Mouse (Mus musculus) E14TG2a.4 (cell line): ENCODE measurements around the gene Angel2.

Experiments used
- H3K27me3 ChIP-seq: 2 replicates; pipeline ENCODE4 v1.6.1; 2014; ENCODE audit warnings: low read length, control low read depth; ENCODE audit not compliant: insufficient read depth
- H3K36me3 ChIP-seq: 2 replicates; pipeline ENCODE4 v1.6.1; 2014; ENCODE audit warnings: low read length, control low read depth; ENCODE audit not compliant: insufficient read depth
- H3K4me1 ChIP-seq: replicated peaks from 2 replicates; pipeline ENCODE4 v1.6.1; 2014; ENCODE audit warnings: low read depth, low read length, control low read depth
- H3K4me3 ChIP-seq: replicated peaks from 2 replicates; pipeline ENCODE4 v1.5.1; 2014; ENCODE audit warnings: mild to moderate bottlenecking, low read length
- H3K9me3 ChIP-seq: 2 replicates; pipeline ENCODE4 v1.6.1; 2014; ENCODE audit warnings: low read length, control low read depth
- CTCF ChIP-seq: conservative IDR thresholded peaks from 2 replicates; pipeline ENCODE4 v1.5.1; 2014; ENCODE audit warnings: low read length
- NANOG ChIP-seq: IDR thresholded peaks from 2 replicates; pipeline ENCODE4 v1.6.1; 2014; ENCODE audit warnings: borderline replicate concordance, low read length, mixed read lengths
- POU5F1 ChIP-seq: IDR thresholded peaks from 2 replicates; pipeline ENCODE4 v1.6.1; 2014; ENCODE audit warnings: low read length, borderline replicate concordance

The Angel2 gene

DNA sequence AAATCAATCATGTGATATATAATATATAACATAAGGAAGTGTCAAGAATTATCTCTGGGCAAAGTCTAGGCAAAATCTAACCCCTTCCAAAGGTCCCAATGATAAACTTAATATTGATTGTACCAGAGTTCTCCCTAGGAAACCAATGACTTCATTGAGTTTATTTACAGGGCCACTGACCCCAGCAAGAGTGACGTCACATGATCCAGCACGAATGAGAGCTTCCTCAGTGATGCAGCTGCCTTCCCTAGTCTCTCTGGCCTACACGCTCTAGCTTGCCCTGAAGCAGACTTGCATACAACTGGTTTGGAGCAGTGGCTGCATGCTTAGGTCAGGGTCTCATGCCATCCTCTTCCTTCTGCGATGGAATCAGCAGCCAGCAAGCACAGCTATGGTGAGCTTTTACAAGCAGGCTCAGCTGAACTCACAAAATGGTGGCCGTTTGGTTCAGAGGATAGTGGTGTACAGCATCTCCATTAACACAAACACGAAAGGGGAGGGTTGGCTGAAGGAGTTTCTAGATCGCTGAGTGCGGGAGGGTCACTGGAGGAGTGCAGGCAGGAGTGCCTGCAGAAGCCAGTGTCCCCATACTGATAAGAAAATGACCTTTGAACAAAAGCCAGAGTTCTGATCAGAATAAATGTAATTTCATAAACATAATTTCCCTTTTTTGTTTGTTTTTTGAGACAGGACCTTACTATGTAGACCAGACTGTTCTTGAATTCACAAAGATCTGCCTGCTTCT, 5.0 kb upstream of the Angel2 start:
- TF ChIP-seq NANOG (no peak), POU5F1 (no peak), CTCF (no peak)
- Histone ChIP-seq H3K36me3 (no peaks in the 10 kb centered on the region), H3K4me3 (no peak overlapping the region), H3K9me3 (no peaks in the 10 kb centered on the region), H3K4me1 (peaks cover 25% of the 10 kb centered on the region), H3K27me3 (no peaks in the 10 kb centered on the region)

DNA sequence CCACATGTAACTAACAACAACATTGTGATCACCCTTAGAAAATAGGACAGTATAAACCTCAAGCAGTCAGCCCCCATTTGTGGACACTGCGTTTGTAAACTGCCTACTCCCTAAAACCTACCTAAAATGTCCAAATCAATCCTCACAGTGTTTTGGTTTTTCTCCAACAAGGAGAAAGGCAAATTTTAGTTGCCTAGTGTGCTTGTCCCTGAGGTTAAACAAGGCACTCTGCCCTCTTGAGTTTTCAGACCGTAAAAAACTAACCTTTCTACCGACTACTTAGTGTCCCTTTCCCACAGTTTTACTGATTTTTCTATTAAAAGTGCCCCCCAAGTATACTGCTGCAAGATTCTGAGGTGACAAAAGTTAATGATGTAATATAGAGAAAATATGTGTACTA, 2.4 kb downstream of the Angel2 start:
- Histone ChIP-seq H3K36me3 (no peaks in the 10 kb centered on the region), H3K4me3 (no peak overlapping the region), H3K9me3 (no peaks in the 10 kb centered on the region), H3K4me1 (peaks cover 15% of the 10 kb centered on the region), H3K27me3 (no peaks in the 10 kb centered on the region)
- no peak for TF ChIP-seq POU5F1
- no peak for TF ChIP-seq CTCF
- no peak for TF ChIP-seq NANOG

DNA sequence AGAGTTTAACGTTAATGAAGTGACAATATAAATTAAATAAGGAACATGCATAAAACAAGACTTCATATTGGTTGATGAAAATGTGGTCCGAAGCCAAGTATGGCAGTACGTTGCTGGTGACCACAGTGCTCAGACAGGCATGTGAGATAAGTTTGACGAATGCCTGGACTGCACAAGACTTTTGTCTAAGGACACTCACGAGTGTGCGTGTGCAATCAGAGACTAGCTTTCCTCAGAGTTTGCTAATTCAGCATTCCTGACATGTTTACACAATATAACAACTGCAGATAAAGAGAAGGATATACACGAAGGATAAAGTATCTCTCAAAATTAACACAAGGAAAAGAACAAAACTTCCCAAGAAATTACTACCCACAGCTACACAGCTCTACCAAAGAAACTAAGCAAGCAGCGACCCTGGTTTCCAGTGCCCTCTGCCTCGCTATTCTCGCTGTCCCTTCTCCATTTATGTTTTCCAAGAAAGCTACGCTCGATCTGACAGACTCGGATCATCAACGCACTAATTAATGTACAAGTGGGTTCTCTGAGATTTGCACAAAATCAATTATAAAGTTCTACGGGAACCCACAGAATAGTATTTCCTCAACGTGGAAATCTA, 2.9 kb downstream of the Angel2 start:
- H3K27me3 ChIP-seq: no peaks in the 10 kb centered on the region
- no peaks in the 10 kb centered on the region for H3K9me3 ChIP-seq
- TF ChIP-seq POU5F1 (no peak), CTCF (no peak), NANOG (no peak)
- peaks cover 2% of the 10 kb centered on the region; the same call in 1 of the 2 replicates for H3K36me3 ChIP-seq
- H3K4me3 ChIP-seq: peak overlapping the region; percentile 87
- H3K4me1 ChIP-seq: peaks cover 13% of the 10 kb centered on the region

DNA sequence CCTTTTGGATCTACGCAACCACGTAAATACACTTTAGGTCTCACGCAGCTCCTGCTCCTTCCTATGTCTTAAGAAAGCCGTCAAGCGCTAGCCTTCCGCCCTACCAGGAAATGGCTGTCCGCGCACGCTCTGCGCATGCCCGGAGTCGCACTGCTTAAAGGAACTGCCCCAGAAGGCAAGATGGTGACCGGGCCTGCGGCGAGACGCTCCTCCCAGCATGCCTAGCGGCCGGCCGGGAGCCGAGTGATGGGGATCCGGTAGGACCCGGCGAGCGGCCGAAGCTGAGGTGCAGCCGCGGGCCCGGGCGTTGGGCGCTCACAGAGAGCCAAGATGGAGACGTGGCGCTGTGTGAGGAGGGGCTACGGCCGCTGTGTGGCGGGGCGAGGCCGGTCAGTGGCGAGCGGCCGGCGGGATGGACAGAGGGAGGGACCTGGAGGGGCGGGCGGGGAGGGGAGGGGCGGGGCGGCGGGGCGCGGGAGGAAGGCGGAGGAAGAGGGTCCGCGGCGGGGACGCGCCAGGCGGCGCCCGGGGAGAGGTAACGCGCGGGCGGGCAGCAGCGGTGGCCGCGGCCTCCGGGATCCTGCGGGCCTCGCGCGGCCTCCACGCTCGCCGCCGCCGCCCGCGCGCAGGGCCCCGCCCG, 3.6 kb downstream of the Angel2 start:
- no peak for TF ChIP-seq POU5F1
- TF ChIP-seq NANOG: no peak
- no peak for TF ChIP-seq CTCF
- Histone ChIP-seq H3K4me1 (peaks cover 13% of the 10 kb centered on the region), H3K36me3 (peaks cover 5% of the 10 kb centered on the region; the same call in 1 of the 2 replicates), H3K27me3 (no peaks in the 10 kb centered on the region), H3K4me3 (peak overlapping the region; percentile 87), H3K9me3 (no peaks in the 10 kb centered on the region)

DNA sequence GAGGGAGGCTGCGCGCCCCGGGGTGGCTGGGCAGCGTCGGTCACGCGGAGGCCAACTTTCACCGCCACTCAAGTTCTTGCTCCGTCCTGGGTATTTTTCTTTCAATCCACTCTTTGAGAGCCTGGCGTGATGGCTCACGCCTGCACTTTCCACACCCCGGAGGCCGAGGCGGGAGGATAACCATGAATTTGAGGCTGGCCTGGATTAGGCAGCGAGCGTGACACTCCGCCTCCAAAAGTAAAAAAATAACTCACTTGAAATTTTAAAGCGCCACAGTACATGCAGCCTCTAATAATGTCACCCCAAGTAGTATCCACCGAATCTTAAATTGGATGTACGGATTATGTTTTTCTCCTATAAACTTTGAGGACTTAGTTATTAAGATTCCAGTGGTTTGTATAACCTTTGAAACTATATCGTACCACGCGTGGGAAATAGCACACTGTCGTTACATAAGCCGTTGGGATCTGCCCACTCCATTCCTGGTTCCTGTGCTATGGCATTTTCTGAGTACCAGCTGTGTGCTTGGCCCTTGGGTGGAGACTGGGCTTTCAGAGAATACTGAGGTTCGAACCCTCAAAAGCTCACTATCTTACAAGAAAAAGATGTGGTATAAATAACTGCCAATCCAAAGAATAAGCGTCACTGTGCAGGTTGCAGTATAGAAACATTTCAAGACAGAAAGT, 4.2 kb downstream of the Angel2 start:
- TF ChIP-seq POU5F1 (no peak), CTCF (no peak), NANOG (no peak)
- H3K9me3 ChIP-seq: no peaks in the 10 kb centered on the region

DNA sequence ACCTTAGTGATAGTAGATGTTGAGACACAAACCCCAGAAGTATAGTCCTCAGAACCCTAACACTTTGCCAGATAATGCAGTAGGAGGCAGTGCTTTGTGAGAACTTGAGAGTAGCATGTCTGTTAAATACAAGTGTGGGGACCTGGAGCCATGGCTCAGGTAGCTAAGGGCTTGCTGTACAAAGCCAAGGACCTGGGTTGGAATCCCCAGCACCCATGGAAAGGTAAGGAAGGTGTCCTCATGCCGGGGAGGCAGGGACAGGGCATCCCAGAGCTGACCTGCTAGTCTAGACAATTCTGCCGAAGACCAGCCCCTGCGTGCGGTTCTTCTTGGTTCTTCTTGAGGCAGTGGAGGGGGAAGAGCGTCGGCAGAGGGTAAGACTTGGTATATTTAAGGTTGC, 5.3 kb downstream of the Angel2 start:
- TF ChIP-seq CTCF (no peak), POU5F1 (no peak), NANOG (no peak)
- Histone ChIP-seq H3K4me3 (no peak overlapping the region), H3K27me3 (no peaks in the 10 kb centered on the region), H3K36me3 (peaks cover 22% of the 10 kb centered on the region), H3K9me3 (no peaks in the 10 kb centered on the region), H3K4me1 (peaks cover 13% of the 10 kb centered on the region)

More for the DNA sequence above, 4.2 kb downstream of the Angel2 start:
- Histone ChIP-seq H3K27me3 (no peaks in the 10 kb centered on the region), H3K4me3 (peak overlapping the region; percentile 87), H3K36me3 (peaks cover 11% of the 10 kb centered on the region), H3K4me1 (peaks cover 13% of the 10 kb centered on the region)

DNA sequence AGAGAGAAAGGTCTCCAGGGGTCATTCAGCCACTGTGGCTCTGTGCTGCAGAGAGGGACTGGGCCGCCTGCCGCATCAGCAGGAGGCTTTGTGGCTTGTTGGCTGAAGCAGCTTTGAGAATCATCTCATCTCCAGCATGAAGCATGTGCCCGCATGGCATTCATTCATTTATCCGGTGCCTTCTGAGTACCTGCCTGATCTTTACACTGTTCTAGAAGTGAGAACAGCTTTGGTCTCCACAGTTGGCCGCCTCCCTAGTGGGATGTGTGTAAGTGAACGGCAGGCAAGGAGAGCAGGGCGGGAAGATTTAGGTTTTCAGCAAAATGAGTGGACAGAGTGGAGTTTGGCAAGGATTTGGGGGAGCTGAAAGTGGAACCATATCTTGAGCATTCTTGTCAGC, 14.9 kb downstream of the Angel2 start:
- Histone ChIP-seq H3K4me1 (peaks cover 5% of the 10 kb centered on the region), H3K36me3 (peaks cover 89% of the 10 kb centered on the region), H3K9me3 (no peaks in the 10 kb centered on the region), H3K27me3 (no peaks in the 10 kb centered on the region), H3K4me3 (no peak overlapping the region)
- TF ChIP-seq POU5F1 (no peak), NANOG (no peak), CTCF (no peak)

DNA sequence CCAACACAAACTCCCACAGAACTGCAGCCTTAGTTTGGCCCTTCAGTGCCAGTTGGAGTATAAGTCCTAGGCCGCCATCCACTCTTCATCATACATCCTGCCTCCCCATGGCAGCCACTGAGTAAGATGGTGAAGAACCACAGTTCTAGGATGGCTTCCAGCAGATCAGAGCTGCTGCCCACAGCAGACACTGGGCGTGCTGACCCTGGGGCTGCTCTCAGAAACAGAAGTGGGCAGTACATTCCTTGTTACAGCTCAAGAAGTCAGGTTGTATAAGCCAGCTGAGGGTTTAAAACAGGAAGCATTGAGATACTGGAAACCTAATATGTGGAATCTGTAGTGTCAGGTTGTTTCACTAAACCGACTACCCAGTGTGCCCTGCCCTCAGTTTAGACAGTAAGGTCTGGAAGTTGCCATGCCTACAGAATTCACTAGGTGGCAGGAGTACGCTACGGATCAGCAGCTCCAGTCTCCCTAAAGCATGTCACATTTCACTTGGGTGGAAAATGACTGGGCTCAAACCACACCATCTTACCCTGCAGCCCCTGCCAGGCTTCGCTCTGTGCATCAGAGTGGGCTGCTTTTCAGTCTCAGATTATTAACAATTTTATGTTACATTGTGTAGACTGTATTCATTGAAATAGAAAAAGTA, 19.3 kb downstream of the Angel2 start:
- TF ChIP-seq NANOG (no peak), POU5F1 (no peak), CTCF (peak; percentile 63)
- H3K4me1 ChIP-seq: peaks cover 17% of the 10 kb centered on the region
- no peaks in the 10 kb centered on the region for H3K9me3 ChIP-seq
- H3K36me3 ChIP-seq: peaks cover 75% of the 10 kb centered on the region
- H3K27me3 ChIP-seq: no peaks in the 10 kb centered on the region
- H3K4me3 ChIP-seq: no peak overlapping the region
